Mouse (Mus musculus) liver, embryonic 14.5 days (tissue): Measurements from ENCODE around the gene Map3k5. TPM values are rescaled to one million over a fixed set of nuclear protein-coding genes. Genes with fewer than 3 reads are reported as not detected.

Experiments
- ATAC-seq: fragments of 200-750 bp; cut with Nextera tagmentation; 2 replicates; pipeline ENCODE4 v1.8.0; 2017; ENCODE audit warnings: moderate number of reproducible peaks, mild to moderate bottlenecking, moderate library complexity; ENCODE audit not compliant: insufficient read depth
- DNase-seq, 3 experiments: peaks; one replicate each; pipeline ENCODE4 v3.0.0-alpha.2; 2012 to 2013; ENCODE audit warnings: low read depth in 3 of 3, low spot score in 3 of 3
- H3K27ac ChIP-seq: fragments of 300-500 bp; sonication (generic); 2 replicates; pipeline ENCODE4 v1.5.1; 2014; ENCODE audit warnings: moderate library complexity, mild to moderate bottlenecking, control low read depth, inconsistent platforms
- H3K27me3 ChIP-seq: fragments of 300-500 bp; sonication (generic); 2 replicates; pipeline ENCODE4 v1.6.1; 2014; ENCODE audit warnings: mild to moderate bottlenecking, low read length, moderate library complexity; ENCODE audit not compliant: control insufficient read depth, insufficient read depth
- H3K36me3 ChIP-seq: fragments of 300-500 bp; sonication (generic); replicated peaks from 2 replicates; pipeline ENCODE4 v1.6.1; 2014; ENCODE audit warnings: low read depth; ENCODE audit not compliant: control insufficient read depth, insufficient read depth
- H3K4me1 ChIP-seq, 2 experiments: fragments of 200-500 bp in 1 of 2; fragments of 300-500 bp in 1 of 2; sonication (generic) in 1 of 2; replicated peaks; 2 replicates each; pipeline ENCODE4 v1.6.1; 2012 to 2014; ENCODE audit warnings: antibody characterized with exemption in 1 of 2, inconsistent platforms in 1 of 2, low read length in 1 of 2; ENCODE audit not compliant: control insufficient read depth in 2 of 2, insufficient read depth in 2 of 2
- H3K4me2 ChIP-seq: fragments of 300-500 bp; sonication (generic); 2 replicates; pipeline ENCODE4 v1.6.1; 2014; ENCODE audit warnings: low read depth, mild to moderate bottlenecking, control low read depth, moderate library complexity
- H3K4me3 ChIP-seq, 2 experiments: fragments of 200-500 bp in 1 of 2; fragments of 300-500 bp in 1 of 2; sonication (generic) in 1 of 2; 2 replicates each; pipeline ENCODE4 v1.5.1; 2012 to 2014; ENCODE audit warnings: low read depth in 2 of 2, low read length in 2 of 2, mild to moderate bottlenecking in 2 of 2, control low read depth in 1 of 2, inconsistent platforms in 1 of 2, moderate library complexity in 1 of 2; ENCODE audit not compliant: insufficient read depth in 1 of 2
- H3K9ac ChIP-seq: fragments of 300-500 bp; sonication (generic); replicated peaks from 2 replicates; pipeline ENCODE4 v1.6.1; 2014; ENCODE audit warnings: mild to moderate bottlenecking, control low read depth, moderate library complexity
- H3K9me3 ChIP-seq: fragments of 300-500 bp; sonication (generic); 2 replicates; pipeline ENCODE4 v1.6.1; 2016; ENCODE audit warnings: low read length, mixed read lengths; ENCODE audit not compliant: control insufficient read depth
- CTCF ChIP-seq: IDR thresholded peaks from 2 replicates; pipeline ENCODE4 v1.5.1; 2016; ENCODE audit warnings: antibody characterized with exemption, low read depth, control low read depth
- EP300 ChIP-seq: IDR thresholded peaks from 2 replicates; pipeline ENCODE4 v1.6.1; 2016; ENCODE audit warnings: antibody characterized with exemption, low read depth
- WGBS: fragments of 180-500 bp; shearing (Covaris S2); extraction: QIAGEN DNeasy Blood & Tissue Kit; methylation state at CpG from one replicate; pipeline ENCODE4 v1.1.7; 2014; ENCODE audit not compliant: insufficient replicate concordance; 5-methylcytosine and 5-hydroxymethylcytosine counted together
- polyA plus RNA-seq, 2 experiments: library from polyadenylated mRNA; depleted of rRNA in 1 of 2; stranded (reverse) in 1 of 2; unstranded in 1 of 2; fragments of >200 nt; fragmentation: Nextera tagmentation in 1 of 2; extraction: Ambion mirVana in 1 of 2; gene quantifications; 2 replicates each; pipeline versions ENCODE4 v1.2.1 to v1.2.3; 2012 to 2014

Map3k5 gene
- polyA plus RNA-seq, 2 experiments: 1.0 to 1.1 TPM

DNA sequence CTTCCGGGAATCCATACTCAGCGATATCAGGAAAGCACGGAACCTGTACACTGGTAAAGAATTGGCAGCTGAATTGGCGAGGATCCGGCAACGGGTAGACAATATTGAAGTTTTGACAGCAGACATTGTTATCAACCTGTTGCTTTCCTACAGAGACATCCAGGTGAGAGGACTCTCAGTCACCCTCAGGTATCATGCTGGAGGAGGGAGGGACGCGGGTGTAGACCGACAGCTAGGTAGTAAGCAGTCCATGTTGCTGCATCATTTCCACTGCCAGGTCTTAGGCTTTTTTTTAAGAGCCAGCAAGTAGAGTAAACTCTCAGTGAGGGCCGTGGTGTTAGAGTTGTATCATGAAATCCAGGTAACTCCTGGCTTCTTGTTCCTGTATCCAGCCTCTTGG, 90.6 kb downstream of the Map3k5 start:
- 85% methylated on average over 10 of the region's 10 CpGs for WGBS
- Histone ChIP-seq H3K4me1 (no peaks in the 10 kb centered on the region), H3K9ac (no peak overlapping the region), H3K4me3 (no peak overlapping the region), H3K36me3 (no peaks in the 10 kb centered on the region), H3K27ac (no peak overlapping the region), H3K9me3 (no peaks in the 10 kb centered on the region), H3K27me3 (no peaks in the 10 kb centered on the region), H3K4me2 (no peak overlapping the region)
- TF ChIP-seq EP300: no peak
- DNase-seq: no peak
- no peak for ATAC-seq

DNA sequence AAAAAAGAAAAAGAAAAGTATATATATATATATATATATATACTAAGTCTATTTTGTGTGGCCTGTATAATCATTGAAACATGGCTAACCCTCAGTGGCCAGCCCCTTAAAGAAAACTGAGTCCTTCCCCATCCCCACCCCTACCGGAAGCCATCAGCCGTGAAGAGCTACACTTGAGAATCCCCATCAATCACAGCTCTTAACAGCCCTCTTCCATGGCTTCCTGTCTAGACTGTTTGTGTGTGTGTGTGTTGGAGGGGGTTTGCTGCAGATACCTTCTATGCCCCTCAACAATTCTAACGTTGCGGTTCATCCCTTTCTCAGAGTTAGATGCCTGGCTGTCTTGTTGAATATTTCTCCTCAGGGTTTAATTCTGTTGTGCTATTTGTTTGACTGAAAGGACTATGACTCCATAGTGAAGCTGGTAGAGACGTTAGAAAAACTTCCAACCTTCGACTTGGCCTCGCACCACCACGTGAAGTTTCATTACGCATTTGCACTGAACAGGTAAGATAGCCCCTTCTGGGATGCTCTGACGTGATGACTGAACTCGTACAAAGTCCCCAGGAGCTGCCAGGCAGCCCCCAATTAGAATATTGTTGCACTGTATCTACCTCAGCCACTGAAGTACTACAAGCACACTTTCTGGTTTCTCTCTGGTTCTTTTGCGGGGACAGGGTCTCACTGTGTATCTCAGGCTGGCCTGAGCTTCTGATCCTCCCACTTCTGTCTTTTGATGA, 91.7 kb downstream of the Map3k5 start:
- no peak for TF ChIP-seq CTCF
- no peak for TF ChIP-seq EP300
- H3K4me3 ChIP-seq: no peak overlapping the region
- no peak overlapping the region for H3K27ac ChIP-seq
- H3K9me3 ChIP-seq: no peaks in the 10 kb centered on the region
- no peaks in the 10 kb centered on the region for H3K27me3 ChIP-seq
- DNase-seq (no peak), ATAC-seq (no peak)
- no peak overlapping the region for H3K4me2 ChIP-seq
- H3K9ac ChIP-seq: no peak overlapping the region
- 57% methylated on average over 12 of the region's 12 CpGs for WGBS
- no peaks in the 10 kb centered on the region for H3K36me3 ChIP-seq
- no peaks in the 10 kb centered on the region for H3K4me1 ChIP-seq

DNA sequence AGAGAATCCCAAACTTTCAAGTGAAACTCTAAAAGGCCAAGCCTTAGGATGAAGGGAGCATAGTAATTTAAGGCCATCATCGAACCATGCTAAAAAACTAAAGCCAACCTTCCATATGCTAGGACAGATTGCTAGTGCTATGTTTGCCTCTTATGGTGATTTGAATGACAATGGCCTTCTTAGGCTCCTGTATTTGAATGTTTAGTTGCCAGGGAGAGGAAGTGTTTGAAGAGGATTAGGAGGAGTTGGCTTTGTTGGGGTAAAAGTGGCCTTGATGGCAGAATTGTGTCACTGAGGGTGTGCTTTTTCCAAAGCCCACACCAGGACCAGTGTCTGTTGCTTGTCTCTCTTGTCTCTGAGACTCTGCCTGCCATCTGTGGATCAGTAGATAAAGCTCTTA, 96.4 kb downstream of the Map3k5 start:
- Histone ChIP-seq H3K9ac (no peak overlapping the region), H3K27me3 (no peaks in the 10 kb centered on the region), H3K4me3 (no peak overlapping the region), H3K4me2 (no peak overlapping the region), H3K9me3 (no peaks in the 10 kb centered on the region), H3K36me3 (no peaks in the 10 kb centered on the region), H3K4me1 (no peaks in the 10 kb centered on the region), H3K27ac (no peak overlapping the region)
- WGBS: 73% methylated on average over 1 of the region's 1 CpGs
- no peak for ATAC-seq
- TF ChIP-seq CTCF (no peak), EP300 (no peak)
- DNase-seq: no peak

DNA sequence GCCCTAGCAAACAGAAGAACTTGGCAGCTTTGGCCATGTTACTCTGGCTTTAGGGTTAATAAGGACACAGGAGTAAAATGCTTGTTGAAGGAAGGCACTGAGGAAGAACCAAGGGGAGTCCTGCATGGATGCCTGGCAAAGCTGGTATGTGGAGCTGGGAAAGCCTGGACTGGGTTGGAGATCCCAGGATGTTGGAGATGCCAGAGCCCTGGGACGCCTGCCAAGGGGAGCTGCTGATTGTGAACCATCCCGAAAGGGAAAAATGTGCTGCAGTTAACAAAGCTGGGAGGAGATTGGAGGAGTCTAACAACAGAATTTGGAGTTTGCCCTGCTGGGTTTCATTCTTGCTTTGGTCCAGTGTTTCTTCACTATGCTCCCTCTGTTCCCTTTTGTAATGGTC, 97.7 kb downstream of the Map3k5 start:
- H3K9me3 ChIP-seq: no peaks in the 10 kb centered on the region
- no peaks in the 10 kb centered on the region for H3K36me3 ChIP-seq
- DNase-seq (no peak), ATAC-seq (no peak)
- no peak overlapping the region for H3K4me2 ChIP-seq
- no peak overlapping the region for H3K4me3 ChIP-seq
- no peak overlapping the region for H3K27ac ChIP-seq
- 54% methylated on average over 2 of the region's 2 CpGs for WGBS
- TF ChIP-seq EP300 (no peak), CTCF (no peak)
- H3K27me3 ChIP-seq: no peaks in the 10 kb centered on the region
- no peaks in the 10 kb centered on the region for H3K4me1 ChIP-seq
- no peak overlapping the region for H3K9ac ChIP-seq

DNA sequence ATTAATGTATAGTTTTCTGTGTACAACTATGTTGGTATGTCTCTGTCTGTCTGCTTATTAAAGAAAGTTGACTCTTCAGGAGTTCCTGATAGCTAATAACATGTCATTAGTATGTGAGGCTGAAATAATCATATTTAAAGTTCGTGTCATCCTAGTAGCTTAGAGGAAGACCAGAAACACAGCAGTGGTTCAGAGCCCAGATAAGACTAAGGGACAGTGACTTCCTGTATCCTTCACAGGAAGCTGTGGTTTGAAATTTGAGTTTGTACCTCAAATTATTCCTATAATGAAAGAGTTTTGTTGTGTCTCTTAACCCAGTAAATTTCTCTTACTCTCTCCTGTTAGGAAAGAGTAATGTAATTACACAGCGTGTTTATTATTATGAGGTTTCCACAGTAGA, 102.1 kb downstream of the Map3k5 start:
- Histone ChIP-seq H3K4me2 (no peak overlapping the region), H3K36me3 (no peaks in the 10 kb centered on the region), H3K9ac (no peak overlapping the region), H3K9me3 (no peaks in the 10 kb centered on the region), H3K27me3 (no peaks in the 10 kb centered on the region), H3K4me1 (no peaks in the 10 kb centered on the region), H3K4me3 (no peak overlapping the region), H3K27ac (no peak overlapping the region)
- 37% methylated on average over 2 of the region's 2 CpGs for WGBS
- ATAC-seq: no peak
- no peak for TF ChIP-seq CTCF
- TF ChIP-seq EP300: no peak
- DNase-seq: no peak
